Mouse (Mus musculus) ES-Bruce4 (cell line): Measurements from ENCODE around the gene Plcd3. TPM values are rescaled to one million over a fixed set of nuclear protein-coding genes. Genes with fewer than 3 reads are reported as not detected.

ENCODE experiments used
- H3K27ac ChIP-seq: 2 replicates; pipeline ENCODE4 v1.5.1; 2012; ENCODE audit warnings: low read length, inconsistent platforms; ENCODE audit not compliant: insufficient read depth
- H3K27me3 ChIP-seq: 2 replicates; pipeline ENCODE4 v1.6.1; 2012; ENCODE audit warnings: mild to moderate bottlenecking, low read length, inconsistent platforms; ENCODE audit not compliant: control insufficient read depth, poor library complexity, insufficient read depth, severe bottlenecking
- H3K36me3 ChIP-seq: 2 replicates; pipeline ENCODE4 v1.6.1; 2012; ENCODE audit warnings: inconsistent platforms, mild to moderate bottlenecking, low read length, moderate library complexity; ENCODE audit not compliant: control insufficient read depth, poor library complexity, insufficient read depth, severe bottlenecking
- H3K4me1 ChIP-seq: one replicate; pipeline ENCODE4 v1.8.1; 2011; ENCODE audit warnings: low read length; ENCODE audit not compliant: control insufficient read depth, insufficient read depth
- H3K4me3 ChIP-seq: 2 replicates; pipeline ENCODE4 v1.5.1; 2011; ENCODE audit warnings: low read depth, mild to moderate bottlenecking, low read length
- H3K9ac ChIP-seq: 2 replicates; pipeline ENCODE4 v1.6.1; 2012; ENCODE audit warnings: low read depth, mild to moderate bottlenecking, inconsistent platforms; ENCODE audit not compliant: poor library complexity, severe bottlenecking
- H3K9me3 ChIP-seq: replicated peaks from 2 replicates; pipeline ENCODE4 v1.6.1; 2012; ENCODE audit warnings: mild to moderate bottlenecking, low read length, inconsistent platforms; ENCODE audit not compliant: control insufficient read depth, poor library complexity, insufficient read depth, severe bottlenecking
- CTCF ChIP-seq: IDR thresholded peaks from one replicate; pipeline ENCODE4 v1.8.1; 2011; ENCODE audit warnings: low read depth, low read length
- EP300 ChIP-seq: IDR thresholded peaks from 2 replicates; pipeline ENCODE4 v1.6.1; 2011; ENCODE audit warnings: low read depth, low read length; ENCODE audit not compliant: insufficient read depth
- POLR2A ChIP-seq: IDR thresholded peaks from one replicate; pipeline ENCODE4 v1.8.1; 2011; ENCODE audit warnings: low read length; ENCODE audit not compliant: insufficient read depth
- polyA plus RNA-seq: library from polyadenylated mRNA; stranded (reverse); fragments of >200 nt; gene quantifications from 2 replicates; pipeline ENCODE4 v1.2.4, GENCODE M21; 2011; ENCODE audit warnings: low read depth; ENCODE audit not compliant: missing spikeins, insufficient read depth, insufficient read length

Gene Plcd3
- polyA plus RNA-seq, 1 experiment: 14.7 TPM

GRCm38 (mm10) chr11:103067457-103068001, 33.9 kb downstream of the Plcd3 start:
- Histone ChIP-seq H3K4me1 (no peaks in the 10 kb centered on the region), H3K27me3 (no peaks in the 10 kb centered on the region), H3K9ac (no peak overlapping the region), H3K36me3 (peaks cover 47% of the 10 kb centered on the region), H3K4me3 (no peak overlapping the region), H3K9me3 (no peaks in the 10 kb centered on the region), H3K27ac (peak overlapping the region; percentile 45; the same call in 1 of the 2 replicates)
- no peak for TF ChIP-seq CTCF
- no peak for TF ChIP-seq POLR2A
- no peak for TF ChIP-seq EP300

DNA sequence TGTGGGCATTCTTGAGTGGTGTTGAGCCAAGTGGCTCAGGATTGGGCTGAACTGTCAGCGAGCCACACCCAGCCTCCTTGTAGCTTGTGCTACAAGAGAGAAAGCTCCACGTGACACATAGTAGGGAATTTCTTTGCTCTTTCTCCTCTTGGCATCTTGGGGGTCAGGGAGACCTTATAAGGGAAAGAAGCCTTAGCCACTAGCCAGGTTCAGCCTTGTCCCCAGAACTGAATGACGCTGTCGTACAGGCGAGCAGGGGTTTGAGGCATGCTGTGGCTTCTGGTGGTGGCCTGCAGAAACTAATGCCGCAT, 34.5 kb downstream of the Plcd3 start:
- TF ChIP-seq POLR2A (no peak), CTCF (no peak), EP300 (no peak)
- Histone ChIP-seq H3K9me3 (no peaks in the 10 kb centered on the region), H3K4me1 (no peaks in the 10 kb centered on the region), H3K27ac (peak overlapping the region; percentile 42; the same call in 1 of the 2 replicates), H3K27me3 (no peaks in the 10 kb centered on the region), H3K36me3 (peaks cover 47% of the 10 kb centered on the region), H3K9ac (no peak overlapping the region), H3K4me3 (no peak overlapping the region)

GRCm38 (mm10) chr11:103066191-103067050, 35.0 kb downstream of the Plcd3 start:
- H3K27me3 ChIP-seq: no peaks in the 10 kb centered on the region
- no peak overlapping the region for H3K27ac ChIP-seq
- TF ChIP-seq CTCF (no peak), EP300 (no peak), POLR2A (no peak)
- no peaks in the 10 kb centered on the region for H3K9me3 ChIP-seq
- no peaks in the 10 kb centered on the region for H3K4me1 ChIP-seq
- H3K9ac ChIP-seq: no peak overlapping the region
- no peak overlapping the region for H3K4me3 ChIP-seq
- H3K36me3 ChIP-seq: peaks cover 53% of the 10 kb centered on the region

DNA sequence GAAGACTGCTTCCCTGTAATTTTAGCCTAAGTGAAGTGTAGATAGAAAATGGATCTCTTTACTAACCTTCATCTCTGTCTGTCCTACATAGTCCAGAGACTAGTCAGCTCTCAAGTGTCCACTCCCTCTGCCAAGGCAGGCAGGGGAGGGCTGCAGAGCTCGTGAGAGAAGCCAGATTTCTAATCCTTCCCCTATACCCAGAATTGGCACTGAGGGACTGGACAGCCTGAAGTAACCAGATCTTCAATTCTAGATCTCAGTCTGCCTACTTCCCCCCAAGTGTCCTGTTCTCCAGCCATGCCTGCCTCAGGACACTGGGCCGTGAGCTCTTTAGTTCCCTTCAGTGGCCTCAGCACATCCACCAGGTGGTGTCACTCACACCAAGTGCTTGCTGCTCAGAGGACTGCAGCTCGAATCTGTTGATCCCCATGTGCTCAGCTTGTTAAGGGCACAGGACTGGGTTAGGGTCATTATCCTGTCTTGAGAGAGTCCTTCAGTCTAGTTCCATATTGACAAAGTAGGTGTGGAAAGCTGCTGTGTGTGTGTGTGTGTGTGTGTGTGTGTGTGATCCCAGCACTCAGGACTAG, 42.9 kb downstream of the Plcd3 start:
- Histone ChIP-seq H3K4me1 (no peaks in the 10 kb centered on the region), H3K27ac (no peak overlapping the region), H3K9me3 (no peaks in the 10 kb centered on the region), H3K9ac (no peak overlapping the region), H3K27me3 (no peaks in the 10 kb centered on the region), H3K4me3 (no peak overlapping the region), H3K36me3 (peaks cover 72% of the 10 kb centered on the region)
- TF ChIP-seq CTCF: no peak
- no peak for TF ChIP-seq EP300
- no peak for TF ChIP-seq POLR2A

- H3K9ac ChIP-seq: no peak overlapping the region
Measured at GRCm38 (mm10) chr11:103056636-103057035, 44.8 kb downstream of the Plcd3 start.

DNA sequence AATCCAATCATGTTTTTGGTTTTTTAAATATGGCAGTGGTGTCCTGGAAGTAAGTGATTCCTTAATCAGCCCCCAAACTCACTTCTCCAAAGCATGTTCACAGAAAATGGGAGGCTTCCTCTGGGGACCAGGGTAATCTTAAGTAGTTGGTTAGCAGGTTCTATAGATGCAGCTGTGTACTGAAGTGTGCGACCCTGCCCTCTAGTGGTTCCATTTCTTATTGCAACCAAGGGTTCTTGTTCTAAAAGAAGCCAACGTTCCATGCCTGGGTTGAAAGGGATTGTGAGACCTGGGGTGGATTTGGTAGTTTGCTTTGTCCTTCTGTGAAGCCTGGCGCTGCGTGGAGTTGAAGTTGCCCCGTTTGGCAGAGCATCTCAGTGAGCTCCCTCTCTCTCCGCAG, 46.7 kb downstream of the Plcd3 start:
- Histone ChIP-seq H3K4me1 (no peaks in the 10 kb centered on the region), H3K4me3 (no peak overlapping the region), H3K9ac (no peak overlapping the region), H3K9me3 (no peaks in the 10 kb centered on the region), H3K27me3 (no peaks in the 10 kb centered on the region), H3K36me3 (peaks cover 71% of the 10 kb centered on the region), H3K27ac (no peak overlapping the region)
- TF ChIP-seq EP300 (no peak), POLR2A (no peak), CTCF (peak; percentile 9)

More at GRCm38 (mm10) chr11:103056636-103057035, 44.8 kb downstream of the Plcd3 start:
- no peak overlapping the region for H3K27ac ChIP-seq
- H3K36me3 ChIP-seq: peaks cover 74% of the 10 kb centered on the region
- no peaks in the 10 kb centered on the region for H3K4me1 ChIP-seq
- H3K9me3 ChIP-seq: no peaks in the 10 kb centered on the region
- no peaks in the 10 kb centered on the region for H3K27me3 ChIP-seq
- no peak overlapping the region for H3K4me3 ChIP-seq
- TF ChIP-seq CTCF (no peak), EP300 (no peak), POLR2A (no peak)
